ENCODE assay signal across 8 mouse cellular contexts in genomic region chr5:132074724-132075374, GRCm38 (mm10).
A peak's percentile ranks its signal among the peaks of the same experiment; 100 is the strongest.
DNase-seq lines count a peak whose midpoint lies in the region; ATAC-seq and TF ChIP-seq lines count a peak whose summit lies in the region.

No protein-coding gene starts in this region.

- H3K27me3 ChIP-seq in forebrain, embryonic 13.5 days, result no peaks in the 10 kb centered on the region
- no peaks in the 10 kb centered on the region for H3K27me3 ChIP-seq in heart, embryonic 13.5 days (replicated peaks)
- no peaks in the 10 kb centered on the region for H3K27me3 ChIP-seq in lung, embryonic 14.5 days (ENCODE audit: insufficient read depth, low read length)

- H3K9ac ChIP-seq in forebrain, embryonic 13.5 days, result no peak overlapping the region
- no peak overlapping the region for H3K9ac ChIP-seq in heart, embryonic 13.5 days
- H3K9ac ChIP-seq in lung, embryonic 14.5 days, result no peak overlapping the region

- no peak for TF ChIP-seq CTCF in lung, embryonic 14.5 days (IDR thresholded peaks at IDR 0.05; ENCODE audit: low read depth)

- no peaks in the 10 kb centered on the region for H3K9me3 ChIP-seq in forebrain, embryonic 13.5 days (replicated peaks)
- no peaks in the 10 kb centered on the region for H3K9me3 ChIP-seq in heart, embryonic 13.5 days
- H3K9me3 ChIP-seq in lung, embryonic 14.5 days (ENCODE audit: low read depth, low read length), result no peaks in the 10 kb centered on the region

- peaks cover 52% of the 10 kb centered on the region for H3K4me1 ChIP-seq in forebrain, embryonic 13.5 days
- H3K4me1 ChIP-seq in heart, embryonic 13.5 days, result peaks cover 42% of the 10 kb centered on the region
- H3K4me1 ChIP-seq in lung, embryonic 14.5 days (ENCODE audit: insufficient read depth), result peaks cover 18% of the 10 kb centered on the region

- ATAC-seq in forebrain, embryonic 13.5 days, result peak; percentile 91
- no peak for ATAC-seq in heart, embryonic 13.5 days (ENCODE audit: extremely low read depth, insufficient number of reproducible peaks, low FRiP score, low TSS enrichment)
- ATAC-seq in lung, embryonic 14.5 days (ENCODE audit: insufficient read depth), result peak; percentile 92

- WGBS in forebrain, embryonic 13.5 days, result 6% methylated on average over 19 of the region's 19 CpGs
- 32% methylated on average over 19 of the region's 19 CpGs for WGBS in heart, embryonic 13.5 days
- WGBS in lung, embryonic 14.5 days, result 18% methylated on average over 19 of the region's 19 CpGs

- DNase-seq in kidney, adult 18-20 months, result peak; percentile 9
- no peak for DNase-seq in kidney, adult 9 months
- DNase-seq in kidney, postnatal 14 days, result peak; percentile 73
- DNase-seq in lung, embryonic 14.5 days, result peak; percentile 94
- peak; percentile 43 for DNase-seq in retina, embryonic 14.5 days (ENCODE audit: low spot score)
- no peak for DNase-seq in T-cell, adult 2 months (ENCODE audit: low spot score)

- peak overlapping the region; percentile 3; the same call in 1 of the 2 replicates for H3K4me3 ChIP-seq in forebrain, embryonic 13.5 days
- H3K4me3 ChIP-seq in heart, embryonic 13.5 days, result peak overlapping the region; percentile 21
- H3K4me3 ChIP-seq in lung, embryonic 14.5 days (ENCODE audit: low read depth, low read length), result no peak overlapping the region; the same call in 1 of the 2 replicates

- H3K27ac ChIP-seq in forebrain, embryonic 13.5 days, result peak overlapping the region; percentile 89
- H3K27ac ChIP-seq in heart, embryonic 13.5 days (replicated peaks), result no peak overlapping the region; the same call in 1 of the 2 replicates
- peak overlapping the region; percentile 65 for H3K27ac ChIP-seq in lung, embryonic 14.5 days (ENCODE audit: low read depth)

- peak overlapping the region; percentile 47 for H3K4me2 ChIP-seq in forebrain, embryonic 13.5 days
- peak overlapping the region; percentile 57 for H3K4me2 ChIP-seq in heart, embryonic 13.5 days
- H3K4me2 ChIP-seq in lung, embryonic 14.5 days, result peak overlapping the region; percentile 41

- H3K36me3 ChIP-seq in forebrain, embryonic 13.5 days (ENCODE audit: poor library complexity, severe bottlenecking), result no peaks in the 10 kb centered on the region
- H3K36me3 ChIP-seq in heart, embryonic 13.5 days, result no peaks in the 10 kb centered on the region
- H3K36me3 ChIP-seq in lung, embryonic 14.5 days (ENCODE audit: insufficient read depth), result no peaks in the 10 kb centered on the region

Comparison
In these comparisons a context has a peak if more than half of its experiments do, and no peak if none do; other contexts are left out.
1. DNase-seq: peak in kidney, adult 18-20 months (single experiment), kidney, postnatal 14 days (single experiment), lung, embryonic 14.5 days (single experiment) and retina, embryonic 14.5 days (single experiment); none in kidney, adult 9 months (single experiment) and T-cell, adult 2 months (single experiment).
2. Peak in every context shown above with its lines, with median percentiles within 50 percentile points of each other: H3K4me2 ChIP-seq.